Mouse (Mus musculus): Measurements from ENCODE around the gene E130114P18Rik.

GRCm38 (mm10) chr4:97575447-97575846 is 202.4 kb downstream of the E130114P18Rik start:
- TF ChIP-seq CTCF (IDR thresholded peaks at IDR 0.05; ENCODE audit: extremely low read depth, insufficient read length, insufficient replicate concordance, low read depth, low read length): no peak
- TF ChIP-seq POLR2A (IDR thresholded peaks at IDR 0.05; ENCODE audit: low read depth, low read length): no peak

All from small intestine, adult 2 months (tissue).